Mouse (Mus musculus) megakaryocyte, embryonic 14.5 days (primary cell): ENCODE measurements around the gene Ccl19. TPM values are rescaled to one million over a fixed set of nuclear protein-coding genes. Genes with fewer than 3 reads are reported as not detected.
"Not testable (repeated sequence)": the region's sequence is repeated elsewhere in the genome, so short reads cannot be mapped to it uniquely, and the experiment has no call there.

Experiments used
- H3K27me3 ChIP-seq: replicated peaks from 2 replicates; pipeline ENCODE3; 2012; ENCODE audit warnings: inconsistent platforms
- H3K36me3 ChIP-seq: replicated peaks from 2 replicates; pipeline ENCODE3; 2012; ENCODE audit warnings: low read length, inconsistent platforms, mixed read lengths
- H3K4me1 ChIP-seq: 2 replicates; pipeline ENCODE4 v1.6.1; 2012; ENCODE audit warnings: inconsistent platforms
- H3K4me3 ChIP-seq: replicated peaks from 2 replicates; pipeline ENCODE3; 2012; ENCODE audit warnings: moderate library complexity, mild to moderate bottlenecking, inconsistent platforms
- H3K9me3 ChIP-seq: 2 replicates; pipeline ENCODE4 v1.6.1; 2012; ENCODE audit warnings: inconsistent platforms
- polyA plus RNA-seq: library from polyadenylated mRNA; stranded (reverse); fragments of >175 nt; gene quantifications from 2 replicates; pipeline ENCODE4 v1.2.3, GENCODE M21; 2012; ENCODE audit warnings: low replicate concordance; ENCODE audit not compliant: insufficient read depth

Ccl19 gene
- polyA plus RNA-seq: not detected in 2 replicates

DNA sequence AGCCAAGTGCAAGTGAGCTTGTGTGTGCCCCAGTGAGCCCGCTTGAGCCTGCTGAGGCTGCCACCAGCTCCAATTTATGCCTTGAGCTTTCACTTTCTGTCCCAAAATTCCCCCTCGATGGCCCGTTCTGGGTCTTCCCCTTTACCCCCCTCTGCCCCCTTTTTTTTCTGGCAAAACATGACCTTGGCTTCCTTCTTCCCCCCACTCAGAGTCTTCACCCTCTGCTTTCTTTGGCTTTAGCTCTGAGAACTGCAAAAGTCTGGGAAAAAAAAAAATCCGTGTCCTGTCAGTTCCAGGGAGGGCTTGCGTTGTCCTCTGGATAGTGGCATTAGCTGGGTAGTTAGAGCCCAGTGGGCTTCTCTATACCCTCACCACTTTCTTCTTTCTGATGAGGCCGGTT, at the start of gene Ccl19:
TSS of gene Ccl19 (minus strand) at position 101 of the 400 bp plus-strand sequence.
- H3K4me3 ChIP-seq, H3K9me3 ChIP-seq, H3K36me3 ChIP-seq, H3K27me3 ChIP-seq, H3K4me1 ChIP-seq: not testable (repeated sequence)

DNA sequence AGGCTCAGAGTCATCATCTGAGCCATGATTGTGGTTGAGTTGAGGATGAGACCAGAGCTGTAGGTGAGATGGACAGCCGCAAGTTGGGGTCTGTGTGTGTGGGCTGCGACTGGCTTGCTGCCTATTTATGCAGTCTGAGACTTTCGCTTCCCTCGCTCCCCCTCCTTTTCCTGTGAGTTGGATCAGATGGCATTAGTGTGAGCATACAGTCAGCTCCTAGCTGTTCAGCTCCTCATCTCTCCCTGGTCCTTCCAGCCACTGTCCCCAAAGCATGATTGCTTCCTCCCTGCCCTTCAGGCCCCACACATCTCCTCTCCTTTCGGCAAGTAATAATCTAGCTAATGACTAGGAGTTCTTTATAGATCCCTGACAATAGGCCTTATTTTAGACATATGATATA, 17.5 kb upstream of the Ccl19 start, which contains the start of gene Ccl21a:
TSS of gene Ccl21a (minus strand) at position 101 of the 400 bp plus-strand sequence.
- H3K36me3 ChIP-seq, H3K9me3 ChIP-seq, H3K4me3 ChIP-seq, H3K27me3 ChIP-seq, H3K4me1 ChIP-seq: not testable (repeated sequence)

DNA sequence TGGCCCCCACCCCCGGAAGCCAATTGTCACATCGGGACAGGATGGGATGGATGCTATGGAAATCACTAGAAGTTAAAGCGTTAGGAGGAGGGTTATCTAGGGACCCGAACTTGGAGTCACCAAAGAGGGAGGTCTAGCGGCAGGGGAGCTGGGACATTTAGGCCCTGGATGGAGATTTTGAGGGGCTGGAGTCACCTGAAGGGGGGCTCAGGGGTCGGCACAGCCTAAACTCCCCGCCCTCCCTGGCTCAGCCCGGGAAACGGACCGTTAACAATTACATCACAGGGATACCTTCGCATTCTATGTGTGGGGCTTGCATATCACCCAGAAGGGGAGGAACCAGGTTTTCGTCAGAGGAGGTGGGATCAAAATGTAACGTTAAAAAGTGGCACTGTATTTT, 21.1 kb downstream of the Ccl19 start, which contains the start of gene 4930578G10Rik:
TSS of gene 4930578G10Rik (plus strand) at position 301 of the 400 bp plus-strand sequence.
- not testable (repeated sequence) for H3K4me3 ChIP-seq, H3K9me3 ChIP-seq, H3K36me3 ChIP-seq, H3K4me1 ChIP-seq, H3K27me3 ChIP-seq

Other genes with a start within 250 kb of the Ccl19 start
- gene Fam205a2, start 228.4 kb downstream of the Ccl19 start, polyA plus RNA-seq: not detected in 2 replicates
- gene Gm10591, start 144.4 kb downstream of the Ccl19 start, polyA plus RNA-seq: not detected in 2 replicates
- not detected in 2 replicates for gene Gm2564, start 126.9 kb downstream of the Ccl19 start, polyA plus RNA-seq
- gene Ccl27b, start 101.3 kb downstream of the Ccl19 start, polyA plus RNA-seq: not detected in 2 replicates
- gene Il11ra2, start 94.7 kb downstream of the Ccl19 start, polyA plus RNA-seq: 1.1 TPM in 1 of 2 replicates, not detected in the other
- gene 4930578G10Rik, start 21.0 kb downstream of the Ccl19 start, polyA plus RNA-seq: not detected in 2 replicates
- not detected in 2 replicates for gene Ccl21a, start 17.4 kb upstream of the Ccl19 start, polyA plus RNA-seq
- gene Fam205a1, start 97.3 kb upstream of the Ccl19 start, polyA plus RNA-seq: 0.07 TPM in 1 of 2 replicates, not detected in the other
- gene Gm12394, start 100.2 kb upstream of the Ccl19 start, polyA plus RNA-seq: not detected in 2 replicates
- gene Fam205c, start 117.7 kb upstream of the Ccl19 start, polyA plus RNA-seq: not detected in 2 replicates
- not detected in 2 replicates for gene Phf24, start 160.1 kb upstream of the Ccl19 start, polyA plus RNA-seq
- 0.77 TPM in 1 of 2 replicates, not detected in the other for gene Dnajb5, start 193.2 kb upstream of the Ccl19 start, polyA plus RNA-seq
- gene 1700022I11Rik, start 213.0 kb upstream of the Ccl19 start, polyA plus RNA-seq: not detected in 2 replicates
- gene Vcp, start 243.9 kb upstream of the Ccl19 start, polyA plus RNA-seq: 15.0 and 56.2 TPM in 2 replicates